Mouse (Mus musculus) testis, adult 2 months (tissue): Measurements from ENCODE around the gene Tgtp2.
"Not testable (repeated sequence)": the region's sequence is repeated elsewhere in the genome, so short reads cannot be mapped to it uniquely, and the experiment has no call there.

Experiments used
- CTCF ChIP-seq: fragments of 200-500 bp; IDR thresholded peaks from 2 replicates; pipeline ENCODE4 v1.5.1; 2012; ENCODE audit warnings: low read depth, mild to moderate bottlenecking, inconsistent platforms, low read length, moderate library complexity; ENCODE audit not compliant: control insufficient read depth, insufficient read depth, insufficient replicate concordance
- POLR2A ChIP-seq: fragments of 200-500 bp; IDR thresholded peaks from 2 replicates; pipeline ENCODE4 v1.6.1; 2012; ENCODE audit warnings: low read depth, mild to moderate bottlenecking, inconsistent platforms, low read length, moderate library complexity; ENCODE audit not compliant: control insufficient read depth

- not testable (repeated sequence) for TF ChIP-seq CTCF, POLR2A
These were observed 12.7 kb downstream of the Tgtp2 start, which contains the start of gene 9930111J21Rik2 for GRCm38 (mm10) chr11:49051093-49051891.
